Mouse (Mus musculus): Measurements from ENCODE around the gene Scgb2b26.
"Not testable (repeated sequence)": the region's sequence is repeated elsewhere in the genome, so short reads cannot be mapped to it uniquely, and the experiment has no call there.

The Scgb2b26 gene

GRCm38 (mm10) chr7:33944940-33945339 lies at the start of gene Scgb2b26:
Gene Scgb2b26, minus strand, starts transcription at chr7:33945040.
- no peak for DNase-seq (ENCODE audit: extremely low read depth, low read depth)

- not testable (repeated sequence) for DNase-seq (ENCODE audit: extremely low read depth, low read depth)
These were observed 37.4 kb upstream of the Scgb2b26 start for GRCm38 (mm10) chr7:33982281-33982680.

- no peak for DNase-seq (ENCODE audit: extremely low read depth, low read depth)
These were observed 41.9 kb downstream of the Scgb2b26 start for GRCm38 (mm10) chr7:33902982-33903381.

- no peak for DNase-seq (ENCODE audit: extremely low read depth, low read depth)
These were observed 44.0 kb downstream of the Scgb2b26 start for GRCm38 (mm10) chr7:33900803-33901202.

GRCm38 (mm10) chr7:33900007-33900406 lies 44.8 kb downstream of the Scgb2b26 start:
- no peak for DNase-seq (ENCODE audit: extremely low read depth, low read depth)
